Mouse (Mus musculus) heart, embryonic 16.5 days (tissue): ENCODE measurements around the gene Ralgapa1. TPM values are rescaled to one million over a fixed set of nuclear protein-coding genes. Genes with fewer than 3 reads are reported as not detected.
"Not testable (repeated sequence)": the region's sequence is repeated elsewhere in the genome, so short reads cannot be mapped to it uniquely, and the experiment has no call there.

Experiments used
- ATAC-seq: fragments of 200-750 bp; cut with Nextera tagmentation; replicated peaks from 2 replicates; pipeline ENCODE4 v1.8.0; 2017; ENCODE audit warnings: moderate number of reproducible peaks; ENCODE audit not compliant: insufficient read depth, low FRiP score; ENCODE audit errors: extremely low read depth
- H3K27ac ChIP-seq: fragments of 300-500 bp; sonication (generic); 2 replicates; pipeline ENCODE4 v1.5.1; 2014; ENCODE audit warnings: mild to moderate bottlenecking, low read length, control low read depth, moderate library complexity
- H3K27me3 ChIP-seq: fragments of 300-500 bp; sonication (generic); 2 replicates; pipeline ENCODE4 v1.6.1; 2014; ENCODE audit warnings: low read length, mixed read lengths; ENCODE audit not compliant: control insufficient read depth, insufficient read depth
- H3K36me3 ChIP-seq: fragments of 300-500 bp; sonication (generic); 2 replicates; pipeline ENCODE4 v1.6.1; 2014; ENCODE audit not compliant: control insufficient read depth, insufficient read depth
- H3K4me1 ChIP-seq: fragments of 300-500 bp; sonication (generic); 2 replicates; pipeline ENCODE4 v1.6.1; 2014; ENCODE audit warnings: low read length, mixed read lengths; ENCODE audit not compliant: control insufficient read depth, insufficient read depth
- H3K4me2 ChIP-seq: fragments of 300-500 bp; sonication (generic); 2 replicates; pipeline ENCODE4 v1.6.1; 2014; ENCODE audit warnings: low read depth, mild to moderate bottlenecking, control low read depth, low read length
- H3K4me3 ChIP-seq: fragments of 300-500 bp; sonication (generic); 2 replicates; pipeline ENCODE4 v1.5.1; 2014; ENCODE audit warnings: mild to moderate bottlenecking, control low read depth, low read length
- H3K9ac ChIP-seq: fragments of 300-500 bp; sonication (generic); 2 replicates; pipeline ENCODE4 v1.6.1; 2014; ENCODE audit warnings: low read length, control low read depth
- H3K9me3 ChIP-seq: fragments of 300-500 bp; sonication (generic); replicated peaks from 2 replicates; pipeline ENCODE4 v1.6.1; 2016; ENCODE audit warnings: low read length; ENCODE audit not compliant: control insufficient read depth
- WGBS: fragments of 180-500 bp; shearing (Covaris S2); extraction: QIAGEN DNeasy Blood & Tissue Kit; methylation state at CpG from one replicate; pipeline ENCODE4 v1.1.7; 2014; 5-methylcytosine and 5-hydroxymethylcytosine counted together
- microRNA-seq: library from miRNA; unstranded; fragments of <30 nt; microRNA quantifications from one replicate; pipeline ENCODE4, GENCODE M21; 2017
- polyA plus RNA-seq: library from polyadenylated mRNA; unstranded; fragments of >200 nt; fragmentation: Nextera tagmentation; extraction: Ambion mirVana; gene quantifications from 2 replicates; pipeline ENCODE4 v1.2.1, GENCODE M21; 2015

The Ralgapa1 gene
- polyA plus RNA-seq, 1 experiment from 2014 or later = 14.2 TPM

DNA sequence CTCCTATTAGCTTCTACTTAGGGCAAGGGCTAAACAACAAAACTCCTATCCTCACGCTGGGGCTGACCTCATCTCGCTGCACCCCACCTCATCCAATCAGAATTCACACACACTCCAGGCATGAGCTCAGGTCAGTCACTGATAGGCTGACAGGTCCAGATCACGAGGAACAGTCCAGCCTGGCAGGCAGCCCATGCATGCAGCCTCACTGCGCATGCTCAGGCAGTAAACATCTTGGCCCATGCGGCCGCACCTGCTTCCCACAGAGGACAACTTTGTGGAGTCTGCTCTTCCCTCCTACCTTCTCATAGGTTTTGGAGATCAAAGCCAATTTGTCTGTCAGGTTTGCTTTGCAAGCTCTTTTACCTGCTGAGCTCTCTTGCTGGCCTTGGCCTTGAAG lies 266.1 kb downstream of the Ralgapa1 start:
- H3K27ac ChIP-seq, H3K36me3 ChIP-seq, H3K9me3 ChIP-seq, H3K4me2 ChIP-seq, H3K4me3 ChIP-seq, H3K27me3 ChIP-seq, H3K4me1 ChIP-seq, H3K9ac ChIP-seq, ATAC-seq: not testable (repeated sequence)
- WGBS = 75% methylated on average over 6 of the region's 6 CpGs

Small RNA genes lying within 50 kb of the gene (microRNA-seq; reads per million reads assigned to microRNA genes)
- gene Gm23394 = 1.8 reads per million

Other genes starting within 250 kb of the Ralgapa1 start
- gene Insm2, start 221.7 kb downstream of the Ralgapa1 start, polyA plus RNA-seq = 0.08 TPM in 1 of 2 replicates, not detected in the other
- 28.7 and 30.8 TPM in 2 replicates for gene Brms1l, start 15.2 kb upstream of the Ralgapa1 start, polyA plus RNA-seq